Mouse (Mus musculus): ENCODE measurements around the gene Sephs2.

DNA sequence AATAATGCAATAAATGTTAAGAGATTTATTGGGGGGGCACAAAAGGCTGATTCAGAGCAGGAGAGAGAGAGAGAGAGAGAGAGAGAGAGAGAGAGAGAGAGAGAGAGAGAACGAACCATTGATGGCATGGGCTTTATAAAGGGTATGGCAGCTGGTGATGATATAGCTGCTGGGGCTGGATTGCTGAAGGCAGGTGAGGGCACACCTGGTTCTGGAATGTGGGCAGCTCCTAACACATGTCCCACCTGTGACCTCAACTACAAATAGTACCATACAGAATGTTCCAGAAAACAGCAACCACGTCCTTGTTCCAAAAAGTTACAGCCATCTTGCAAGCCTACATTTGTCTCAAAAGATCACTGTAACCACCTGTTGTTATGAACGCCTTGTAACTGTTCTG is 42.5 kb downstream of the Sephs2 start:
- TF ChIP-seq CTCF (IDR thresholded peaks at IDR 0.05; ENCODE audit: borderline replicate concordance, extremely low read depth, insufficient read depth, insufficient read length) = no peak
- no peak for TF ChIP-seq POLR2A (IDR thresholded peaks at IDR 0.05; ENCODE audit: borderline replicate concordance, extremely low read depth, insufficient read depth, insufficient read length, poor library complexity, severe bottlenecking)
